Mouse (Mus musculus) kidney, postnatal 36 days (tissue): Measurements from ENCODE around the gene Gorasp2.

Experiments
- DNase-seq, 2 experiments: peaks; one replicate each; pipeline ENCODE4 v3.0.0; 2021 to 2022; ENCODE audit warnings: mixed read lengths in 2 of 2

The Gorasp2 gene

GRCm38 (mm10) chr2:70661715-70662495 lies 529 bp downstream of the Gorasp2 start, which contains the start of gene Gm26558:
TSS of gene Gm26558 (minus strand) at chr2:70662108.
- DNase-seq: peak; percentile 21 to 41

- no peak for DNase-seq
Measured at GRCm38 (mm10) chr2:70663764-70664163, 2.4 kb downstream of the Gorasp2 start.

- DNase-seq: no peak
Measured at GRCm38 (mm10) chr2:70667016-70667415, 5.6 kb downstream of the Gorasp2 start.

- DNase-seq: no peak
Measured at GRCm38 (mm10) chr2:70669241-70669640, 7.9 kb downstream of the Gorasp2 start.

- DNase-seq: no peak
Measured at GRCm38 (mm10) chr2:70669896-70670295, 8.5 kb downstream of the Gorasp2 start.

- no peak for DNase-seq
Measured at GRCm38 (mm10) chr2:70672476-70672875, 11.1 kb downstream of the Gorasp2 start.

- DNase-seq: peak; percentile 36 to 49
Measured at GRCm38 (mm10) chr2:70673445-70674126, 12.2 kb downstream of the Gorasp2 start.

GRCm38 (mm10) chr2:70682324-70682723 lies 20.9 kb downstream of the Gorasp2 start:
- DNase-seq: no peak

GRCm38 (mm10) chr2:70688454-70689078 lies 27.2 kb downstream of the Gorasp2 start:
- no peak for DNase-seq

GRCm38 (mm10) chr2:70690195-70690594 lies 28.8 kb downstream of the Gorasp2 start:
- DNase-seq: peak in 1 of 2 experiments; percentile 24

GRCm38 (mm10) chr2:70695712-70696111 lies 34.3 kb downstream of the Gorasp2 start:
- DNase-seq: no peak

- no peak for DNase-seq
Measured at GRCm38 (mm10) chr2:70700851-70701250, 39.5 kb downstream of the Gorasp2 start.

GRCm38 (mm10) chr2:70701571-70701970 lies 40.2 kb downstream of the Gorasp2 start:
- no peak for DNase-seq

GRCm38 (mm10) chr2:70702403-70702802 lies 41.0 kb downstream of the Gorasp2 start:
- DNase-seq: no peak

GRCm38 (mm10) chr2:70708986-70709730 lies 47.8 kb downstream of the Gorasp2 start:
- DNase-seq: no peak

- no peak for DNase-seq
Measured at GRCm38 (mm10) chr2:70710236-70710635, 48.9 kb downstream of the Gorasp2 start.

GRCm38 (mm10) chr2:70710878-70711277 lies 49.5 kb downstream of the Gorasp2 start:
- DNase-seq: no peak

- no peak for DNase-seq
Measured at GRCm38 (mm10) chr2:70723610-70724243, 62.4 kb downstream of the Gorasp2 start.

- DNase-seq: no peak
Measured at GRCm38 (mm10) chr2:70727089-70727488, 65.7 kb downstream of the Gorasp2 start.

GRCm38 (mm10) chr2:70735534-70735933 lies 74.2 kb downstream of the Gorasp2 start:
- DNase-seq: no peak

- DNase-seq: no peak
Measured at GRCm38 (mm10) chr2:70736008-70736407, 74.6 kb downstream of the Gorasp2 start.

GRCm38 (mm10) chr2:70741901-70742300 lies 80.5 kb downstream of the Gorasp2 start:
- DNase-seq: no peak
